Mouse (Mus musculus) MEL (cell line): ENCODE data around the gene Capn6. TPM values are rescaled to one million over a fixed set of nuclear protein-coding genes. Genes with fewer than 3 reads are reported as not detected.

Experiments used
- DNase-seq: peaks from one replicate; pipeline ENCODE4 v3.0.0; 2011; ENCODE audit warnings: low read depth, low spot score
- H3K27ac ChIP-seq: 2 replicates; pipeline ENCODE4 v1.5.1; 2012; ENCODE audit warnings: low read depth, mild to moderate bottlenecking, control low read depth, low read length, moderate library complexity; ENCODE audit not compliant: control insufficient read depth
- H3K27me3 ChIP-seq, 2 experiments: fragments of 150-350 bp in 1 of 2; sonication (generic) in 1 of 2; 2 replicates each; pipeline ENCODE4 v1.6.1; 2012; ENCODE audit warnings: low read length in 2 of 2, mild to moderate bottlenecking in 2 of 2, improper control_type of control experiment in 1 of 2, moderate library complexity in 1 of 2; ENCODE audit not compliant: insufficient read depth in 2 of 2, control insufficient read depth in 1 of 2
- H3K36me3 ChIP-seq, 2 experiments: 2 replicates each; pipeline ENCODE4 v1.6.1; 2012 to 2014; ENCODE audit warnings: low read length in 2 of 2, improper control_type of control experiment in 1 of 2, inconsistent platforms in 1 of 2, mild to moderate bottlenecking in 1 of 2; ENCODE audit not compliant: insufficient read depth in 2 of 2, control insufficient read depth in 1 of 2
- H3K4me1 ChIP-seq, 2 experiments: fragments of 150-350 bp in 1 of 2; sonication (generic) in 1 of 2; 2 replicates each; pipeline ENCODE4 v1.6.1; 2012; ENCODE audit warnings: low read length in 2 of 2, improper control_type of control experiment in 1 of 2, mild to moderate bottlenecking in 1 of 2; ENCODE audit not compliant: insufficient read depth in 2 of 2, control insufficient read depth in 1 of 2
- H3K4me3 ChIP-seq, 2 experiments: fragments of 150-350 bp in 1 of 2; sonication (generic) in 1 of 2; 2 replicates each; pipeline ENCODE4 v1.5.1; 2012; ENCODE audit warnings: low read depth in 2 of 2, low read length in 2 of 2, mild to moderate bottlenecking in 2 of 2, moderate library complexity in 2 of 2, control low read depth in 1 of 2, improper control_type of control experiment in 1 of 2; ENCODE audit not compliant: control insufficient read depth in 1 of 2, insufficient read depth in 1 of 2
- H3K79me2 ChIP-seq: 2 replicates; pipeline ENCODE4 v1.6.1; 2012; ENCODE audit warnings: mild to moderate bottlenecking, low read length, moderate library complexity; ENCODE audit not compliant: control insufficient read depth, poor library complexity, insufficient read depth
- H3K9ac ChIP-seq: 2 replicates; pipeline ENCODE4 v1.6.1; 2012; ENCODE audit warnings: low read depth, mild to moderate bottlenecking, control low read depth, low read length, moderate library complexity; ENCODE audit not compliant: control insufficient read depth, poor library complexity, severe bottlenecking
- H3K9me3 ChIP-seq: fragments of 150-350 bp; sonication (generic); replicated peaks from 2 replicates; pipeline ENCODE4 v1.6.1; 2012; ENCODE audit warnings: mild to moderate bottlenecking, low read length, improper control_type of control experiment, moderate library complexity; ENCODE audit not compliant: insufficient read depth
- BHLHE40 ChIP-seq: IDR thresholded peaks from 2 replicates; pipeline ENCODE4 v1.6.1; 2012; ENCODE audit warnings: low read depth, mild to moderate bottlenecking, inconsistent platforms, low read length, improper control_type of control experiment, borderline replicate concordance
- CHD1 ChIP-seq: IDR thresholded peaks from 2 replicates; pipeline ENCODE4 v1.6.1; 2012; ENCODE audit warnings: low read depth, mild to moderate bottlenecking, inconsistent platforms, low read length, improper control_type of control experiment
- CHD2 ChIP-seq: IDR thresholded peaks from 2 replicates; pipeline ENCODE4 v1.6.1; 2011; ENCODE audit warnings: low read length, improper control_type of control experiment
- ELF1 ChIP-seq: IDR thresholded peaks from 2 replicates; pipeline ENCODE4 v1.6.1; 2014; ENCODE audit warnings: low read depth, mild to moderate bottlenecking, inconsistent platforms, low read length, improper control_type of control experiment, moderate library complexity
- JUND ChIP-seq: IDR thresholded peaks from 2 replicates; pipeline ENCODE4 v1.6.1; 2011; ENCODE audit warnings: low read depth, mild to moderate bottlenecking, improper control_type of control experiment, low read length
- MAFK ChIP-seq: IDR thresholded peaks from 2 replicates; pipeline ENCODE4 v1.6.1; 2011; ENCODE audit warnings: low read depth, mild to moderate bottlenecking, low read length, improper control_type of control experiment, borderline replicate concordance
- MYB ChIP-seq: IDR thresholded peaks from 2 replicates; pipeline ENCODE4 v1.6.1; 2011; ENCODE audit warnings: mild to moderate bottlenecking, low read depth, low read length, improper control_type of control experiment
- NELFE ChIP-seq: IDR thresholded peaks from 2 replicates; pipeline ENCODE4 v1.6.1; 2011; ENCODE audit warnings: low read depth, low read length, improper control_type of control experiment
- NRF1 ChIP-seq: IDR thresholded peaks from 2 replicates; pipeline ENCODE4 v1.6.1; 2014; ENCODE audit warnings: low read depth, mild to moderate bottlenecking, inconsistent platforms, low read length, improper control_type of control experiment, moderate library complexity; ENCODE audit not compliant: poor library complexity, insufficient read depth, severe bottlenecking
- POLR2A ChIP-seq, 2 experiments: IDR thresholded peaks; 2 replicates each; pipeline ENCODE4 v1.6.1; 2011 to 2012; ENCODE audit warnings: low read length in 2 of 2, mild to moderate bottlenecking in 2 of 2, control low read depth in 1 of 2, improper control_type of control experiment in 1 of 2, low read depth in 1 of 2, moderate library complexity in 1 of 2; ENCODE audit not compliant: control insufficient read depth in 1 of 2, insufficient read depth in 1 of 2, poor library complexity in 1 of 2
- RCOR1 ChIP-seq: IDR thresholded peaks from 2 replicates; pipeline ENCODE4 v1.6.1; 2012; ENCODE audit warnings: low read depth, mild to moderate bottlenecking, inconsistent platforms, low read length, improper control_type of control experiment
- USF1 ChIP-seq: IDR thresholded peaks from 2 replicates; pipeline ENCODE4 v1.6.1; 2014; ENCODE audit warnings: low read depth, mild to moderate bottlenecking, inconsistent platforms, low read length, improper control_type of control experiment, moderate library complexity
- USF2 ChIP-seq, 2 experiments: IDR thresholded peaks; 2 replicates each; pipeline ENCODE4 v1.6.1; 2011 to 2012; ENCODE audit warnings: improper control_type of control experiment in 2 of 2, low read length in 2 of 2, borderline replicate concordance in 1 of 2, inconsistent platforms in 1 of 2, low read depth in 1 of 2, mild to moderate bottlenecking in 1 of 2; ENCODE audit not compliant: insufficient read depth in 1 of 2
- ZC3H11A ChIP-seq: IDR thresholded peaks from 2 replicates; pipeline ENCODE4 v1.6.1; 2012; ENCODE audit warnings: low read depth, mild to moderate bottlenecking, inconsistent platforms, low read length, improper control_type of control experiment
- ZKSCAN1 ChIP-seq: IDR thresholded peaks from 2 replicates; pipeline ENCODE4 v1.6.1; 2012; ENCODE audit warnings: low read depth, mild to moderate bottlenecking, inconsistent platforms, low read length, improper control_type of control experiment, moderate library complexity
- ZMIZ1 ChIP-seq: IDR thresholded peaks from 2 replicates; pipeline ENCODE4 v1.6.1; 2012; ENCODE audit warnings: low read depth, mild to moderate bottlenecking, inconsistent platforms, low read length, improper control_type of control experiment, moderate library complexity
- ZNF384 ChIP-seq: IDR thresholded peaks from 2 replicates; pipeline ENCODE4 v1.6.1; 2012; ENCODE audit warnings: low read depth, mild to moderate bottlenecking, inconsistent platforms, low read length, improper control_type of control experiment
- polyA plus RNA-seq, 2 experiments: library from polyadenylated mRNA; stranded (reverse) in 1 of 2; unstranded in 1 of 2; fragments of >175 nt in 1 of 2; fragments of >200 nt in 1 of 2; gene quantifications; 2 replicates each; pipeline versions ENCODE4 v1.2.1 to v1.2.4; 2012; ENCODE audit warnings: low replicate concordance in 2 of 2, low read depth in 1 of 2; ENCODE audit not compliant: insufficient read length in 2 of 2, insufficient read depth in 1 of 2, missing spikeins in 1 of 2
- total RNA-seq: library from RNA; depleted of rRNA; stranded (reverse); fragments of 300-350 nt; gene quantifications from 2 replicates; pipeline ENCODE4 v1.2.3, GENCODE M21; 2012; rRNA removed

The Capn6 gene
- total and polyA plus RNA-seq, 3 experiments = not detected

- H3K79me2 ChIP-seq = no peaks in the 10 kb centered on the region
- H3K27me3 ChIP-seq = no peaks in the 10 kb centered on the region
- no peaks in the 10 kb centered on the region for H3K4me1 ChIP-seq
- no peak overlapping the region for H3K9ac ChIP-seq
- H3K9me3 ChIP-seq = no peaks in the 10 kb centered on the region
- no peak overlapping the region for H3K27ac ChIP-seq
- H3K36me3 ChIP-seq = no peaks in the 10 kb centered on the region
- no peak overlapping the region for H3K4me3 ChIP-seq
- no peak for DNase-seq
- TF ChIP-seq ZNF384 = no peak
- TF ChIP-seq ELF1 = no peak
- no peak for TF ChIP-seq CHD1
- no peak for TF ChIP-seq POLR2A (IDR thresholded peaks at IDR 0.05; ENCODE audit: control insufficient read depth in 1 of 2, insufficient read depth in 1 of 2, low read depth in 1 of 2, low read length in 2 of 2, poor library complexity in 1 of 2)
- TF ChIP-seq CHD2 = no peak
- TF ChIP-seq NELFE = no peak
- TF ChIP-seq JUND = no peak
- TF ChIP-seq BHLHE40 = no peak
- no peak for TF ChIP-seq ZKSCAN1
- no peak for TF ChIP-seq USF2 (IDR thresholded peaks at IDR 0.05; ENCODE audit: borderline replicate concordance in 1 of 2, insufficient read depth in 1 of 2, low read depth in 1 of 2, low read length in 2 of 2)
- no peak for TF ChIP-seq ZC3H11A
- TF ChIP-seq RCOR1 = no peak
- TF ChIP-seq MAFK = no peak
- no peak for TF ChIP-seq USF1
- TF ChIP-seq, all 39 proteins: peak for 0
Observed at GRCm38 (mm10) chrX:143815948-143816347, 11.3 kb downstream of the Capn6 start.

- DNase-seq = no peak
- H3K9ac ChIP-seq = no peak overlapping the region
- H3K4me1 ChIP-seq = no peaks in the 10 kb centered on the region
- TF ChIP-seq NRF1 (no peak), RCOR1 (no peak), MYB (no peak), ZMIZ1 (no peak)
- TF ChIP-seq, all 39 proteins: peak for 0
- Histone ChIP-seq H3K27ac (no peak overlapping the region), H3K36me3 (no peaks in the 10 kb centered on the region), H3K79me2 (no peaks in the 10 kb centered on the region), H3K4me3 (no peak overlapping the region), H3K27me3 (no peaks in the 10 kb centered on the region), H3K9me3 (no peaks in the 10 kb centered on the region)
Observed at GRCm38 (mm10) chrX:143762556-143762955, 64.7 kb downstream of the Capn6 start.

Other genes with a start within 250 kb of the Capn6 start
- not detected in 2 replicates for gene Dcx, start 105.9 kb upstream of the Capn6 start, total RNA-seq
- not detected for gene Dcx, start 105.9 kb upstream of the Capn6 start, polyA plus RNA-seq